Mouse (Mus musculus): ENCODE measurements around the gene Psmd7. TPM values are rescaled to one million over a fixed set of nuclear protein-coding genes. Genes with fewer than 3 reads are reported as not detected.
"Not testable (repeated sequence)": the region's sequence is repeated elsewhere in the genome, so short reads cannot be mapped to it uniquely, and the experiment has no call there.

The Psmd7 gene
- 321 and 323 TPM in 2 replicates for polyA plus RNA-seq (2014; fragmentation: Nextera tagmentation; extraction: Ambion mirVana)

DNA sequence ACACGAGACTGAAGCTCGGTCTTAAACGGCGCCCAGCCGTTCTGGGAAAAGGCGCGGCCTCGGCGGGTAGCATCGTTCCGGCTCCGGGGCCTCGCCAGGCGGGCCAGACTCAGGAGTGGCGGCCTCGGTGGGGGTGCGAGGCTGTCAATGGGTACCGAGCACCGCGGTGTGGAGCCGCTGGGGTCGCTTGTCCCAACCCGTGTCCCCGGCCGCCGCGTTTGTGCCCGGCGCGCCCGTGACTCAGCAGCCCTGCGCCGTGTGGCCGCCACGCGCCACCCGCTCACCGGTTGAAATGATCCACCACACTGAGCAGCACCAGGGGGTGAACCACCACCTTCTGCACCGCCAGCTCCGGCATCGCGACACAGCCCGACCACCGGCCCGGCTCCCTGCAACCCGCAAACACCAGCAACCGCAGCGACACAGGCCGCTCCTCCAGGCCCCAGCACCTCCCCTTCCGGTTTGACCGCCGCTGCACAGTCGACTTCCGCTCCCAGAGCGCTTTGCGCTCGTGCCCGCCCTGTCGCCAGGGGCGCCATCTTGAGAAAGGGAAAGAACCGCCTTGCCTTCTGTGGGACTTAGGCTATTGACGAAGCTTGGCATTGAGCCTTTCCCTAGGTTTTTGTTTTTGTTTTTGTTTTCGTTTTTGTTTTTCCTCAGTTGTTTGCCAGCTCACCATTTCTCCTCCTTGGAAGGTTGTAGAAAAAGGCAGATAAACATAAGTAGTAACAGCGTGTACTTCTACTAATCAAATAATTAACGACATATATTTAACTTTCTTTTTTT lies at the start of gene Psmd7:
Gene Psmd7, minus strand, starts transcription at position 470 of the 786 bp plus-strand sequence.
- ATAC-seq (ENCODE audit: low FRiP score) (peak; percentile 97), DNase-seq (ENCODE audit: low spot score) (peak; percentile 97)
- Histone ChIP-seq H3K4me1 (replicated peaks; ENCODE audit: control insufficient read depth, insufficient read depth, low read length) (no peaks in the 10 kb centered on the region), H3K4me2 (replicated peaks; ENCODE audit: low read depth, low read length) (peak within 1 kb of the TSS; percentile 78), H3K4me3 (ENCODE audit: low read depth, low read length) (peak within 1 kb of the TSS; percentile 86), H3K9me3 (ENCODE audit: control insufficient read depth, low read length) (no peaks in the 10 kb centered on the region), H3K27ac (ENCODE audit: low read depth, low read length) (peak within 1 kb of the TSS; percentile 72), H3K27me3 (ENCODE audit: control insufficient read depth, insufficient read depth, low read length) (no peaks in the 10 kb centered on the region), H3K9ac (ENCODE audit: low read depth, low read length) (peak within 1 kb of the TSS; percentile 92), H3K36me3 (ENCODE audit: control insufficient read depth, insufficient read depth, low read length) (peaks cover 6% of the 10 kb centered on the region)
- 2% methylated on average over 65 of the region's 65 CpGs for WGBS

DNA sequence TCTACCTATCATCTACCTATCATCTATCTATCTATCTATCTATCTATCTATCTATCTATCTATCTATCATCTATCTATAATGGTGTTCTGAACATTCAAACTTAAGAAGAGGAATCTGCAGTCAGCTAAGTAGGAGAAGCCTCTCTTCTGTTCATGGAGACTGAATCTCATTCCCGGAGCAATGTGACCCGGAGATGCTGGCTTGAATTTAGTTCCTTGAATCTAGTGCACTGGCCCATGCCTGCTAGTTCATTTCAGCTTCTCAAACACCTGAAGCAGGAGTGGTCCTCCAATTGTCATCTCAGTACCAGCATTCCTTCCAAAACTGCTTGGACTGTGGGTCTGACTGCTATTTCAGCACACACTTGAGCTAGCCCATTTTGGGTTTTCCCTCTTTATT lies 45.5 kb upstream of the Psmd7 start:
- WGBS = 94% methylated on average over 2 of the region's 2 CpGs
- H3K9ac ChIP-seq (ENCODE audit: low read depth, low read length) = no peak overlapping the region
- no peaks in the 10 kb centered on the region for H3K4me1 ChIP-seq (replicated peaks; ENCODE audit: control insufficient read depth, insufficient read depth, low read length)
- no peak overlapping the region for H3K27ac ChIP-seq (ENCODE audit: low read depth, low read length)
- ATAC-seq (ENCODE audit: low FRiP score) (no peak), DNase-seq (ENCODE audit: low spot score) (no peak)
- H3K27me3 ChIP-seq (ENCODE audit: control insufficient read depth, insufficient read depth, low read length) = no peaks in the 10 kb centered on the region
- no peaks in the 10 kb centered on the region for H3K36me3 ChIP-seq (ENCODE audit: control insufficient read depth, insufficient read depth, low read length)
- H3K9me3 ChIP-seq (ENCODE audit: control insufficient read depth, low read length) = no peaks in the 10 kb centered on the region
- no peak overlapping the region for H3K4me2 ChIP-seq (replicated peaks; ENCODE audit: low read depth, low read length)
- H3K4me3 ChIP-seq (ENCODE audit: low read depth, low read length) = no peak overlapping the region

DNA sequence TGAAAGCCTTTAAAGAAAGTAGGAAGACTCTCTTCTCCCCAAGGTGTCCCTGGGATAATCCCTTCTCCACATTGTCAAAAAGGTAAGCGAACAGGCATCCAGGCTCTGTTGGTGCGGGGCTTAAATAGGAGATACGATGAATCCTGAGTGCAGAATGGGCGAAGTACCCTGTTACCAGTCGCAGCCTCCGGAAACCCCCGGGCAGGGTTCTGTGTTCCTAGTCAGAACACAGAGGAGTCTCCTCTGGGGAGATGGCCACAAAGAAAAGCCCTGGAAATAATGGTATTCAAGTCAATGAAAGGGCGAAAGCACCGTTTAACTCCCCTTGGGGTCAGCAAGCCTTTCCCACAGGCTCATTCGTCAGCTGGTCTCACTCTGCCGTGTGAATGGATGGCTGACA lies 41.4 kb upstream of the Psmd7 start:
- H3K4me2 ChIP-seq (replicated peaks; ENCODE audit: low read depth, low read length) = no peak overlapping the region
- no peak for DNase-seq (ENCODE audit: low spot score)
- WGBS = 61% methylated on average over 11 of the region's 11 CpGs
- no peaks in the 10 kb centered on the region for H3K9me3 ChIP-seq (ENCODE audit: control insufficient read depth, low read length)
- no peaks in the 10 kb centered on the region for H3K27me3 ChIP-seq (ENCODE audit: control insufficient read depth, insufficient read depth, low read length)
- ATAC-seq (ENCODE audit: low FRiP score) = no peak
- H3K4me1 ChIP-seq (replicated peaks; ENCODE audit: control insufficient read depth, insufficient read depth, low read length) = no peaks in the 10 kb centered on the region
- no peaks in the 10 kb centered on the region for H3K36me3 ChIP-seq (ENCODE audit: control insufficient read depth, insufficient read depth, low read length)
- no peak overlapping the region for H3K9ac ChIP-seq (ENCODE audit: low read depth, low read length)
- no peak overlapping the region for H3K4me3 ChIP-seq (ENCODE audit: low read depth, low read length)
- H3K27ac ChIP-seq (ENCODE audit: low read depth, low read length) = no peak overlapping the region

DNA sequence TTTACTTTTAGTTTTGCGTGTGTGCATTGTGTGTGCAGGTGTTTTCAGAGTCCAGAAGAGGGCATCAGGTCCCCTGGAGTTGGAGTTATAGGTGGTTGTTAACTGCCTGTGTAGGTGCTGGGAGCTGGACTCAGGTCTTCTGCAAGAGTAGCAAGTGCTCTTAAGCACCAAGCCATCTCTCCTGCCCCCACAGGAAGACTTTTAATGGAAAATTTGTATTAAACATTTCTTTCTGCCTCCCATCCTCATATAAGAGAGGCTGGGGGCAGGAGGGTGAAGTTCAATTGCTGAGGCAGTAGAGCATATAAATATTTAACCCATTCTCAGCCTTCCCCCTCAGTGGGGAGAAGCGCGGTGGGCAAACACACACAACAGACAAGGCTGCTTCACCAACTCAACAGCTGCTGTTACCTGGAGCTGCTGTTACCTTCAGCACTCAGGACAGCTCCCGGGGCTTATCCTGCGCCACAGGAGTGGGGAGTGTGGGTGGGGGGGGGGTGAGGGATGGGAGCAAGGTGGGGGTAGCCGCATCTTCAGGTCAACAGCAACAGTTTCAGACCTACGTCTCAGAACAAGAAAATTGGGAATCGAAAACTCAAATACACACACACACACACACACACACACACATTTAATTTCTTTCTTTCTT lies 40.4 kb upstream of the Psmd7 start:
- 67% methylated on average over 8 of the region's 8 CpGs for whole genome bisulfite sequencing
- DNase-seq (ENCODE audit: low spot score) = no peak
- no peak overlapping the region for H3K4me2 ChIP-seq (replicated peaks; ENCODE audit: low read depth, low read length)

DNA sequence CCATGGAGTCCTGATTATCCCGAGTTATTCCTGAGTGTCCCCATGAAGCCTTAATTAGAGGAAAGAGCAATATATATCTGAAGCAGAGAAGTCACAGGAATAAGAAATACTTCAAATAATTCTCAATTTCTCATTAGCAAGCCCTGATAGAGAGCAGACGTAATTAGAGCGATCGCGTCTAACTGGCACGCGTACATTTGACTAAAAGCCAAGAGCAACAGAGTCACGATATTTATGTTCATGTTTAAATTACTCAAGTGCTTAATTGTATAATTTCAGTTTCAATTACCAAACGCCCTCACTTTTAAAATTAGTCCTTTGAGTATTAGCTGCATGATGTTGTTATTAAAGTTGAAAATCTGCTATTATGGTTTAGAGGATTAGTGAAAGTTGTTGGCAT lies 39.6 kb upstream of the Psmd7 start:
- 92% methylated on average over 9 of the region's 9 CpGs for WGBS
- H3K4me1 ChIP-seq (replicated peaks; ENCODE audit: control insufficient read depth, insufficient read depth, low read length) = no peaks in the 10 kb centered on the region
- H3K4me2 ChIP-seq (replicated peaks; ENCODE audit: low read depth, low read length) = no peak overlapping the region
- DNase-seq (ENCODE audit: low spot score) = no peak
- H3K4me3 ChIP-seq (ENCODE audit: low read depth, low read length) = no peak overlapping the region
- H3K9me3 ChIP-seq (ENCODE audit: control insufficient read depth, low read length) = no peaks in the 10 kb centered on the region
- H3K36me3 ChIP-seq (ENCODE audit: control insufficient read depth, insufficient read depth, low read length) = no peaks in the 10 kb centered on the region
- H3K9ac ChIP-seq (ENCODE audit: low read depth, low read length) = no peak overlapping the region
- H3K27ac ChIP-seq (ENCODE audit: low read depth, low read length) = no peak overlapping the region
- no peak for ATAC-seq (ENCODE audit: low FRiP score)
- H3K27me3 ChIP-seq (ENCODE audit: control insufficient read depth, insufficient read depth, low read length) = no peaks in the 10 kb centered on the region

More for the DNA sequence above, 40.4 kb upstream of the Psmd7 start:
- no peaks in the 10 kb centered on the region for H3K36me3 ChIP-seq (ENCODE audit: control insufficient read depth, insufficient read depth, low read length)
- no peak overlapping the region for H3K27ac ChIP-seq (ENCODE audit: low read depth, low read length)
- H3K4me1 ChIP-seq (replicated peaks; ENCODE audit: control insufficient read depth, insufficient read depth, low read length) = no peaks in the 10 kb centered on the region
- H3K4me3 ChIP-seq (ENCODE audit: low read depth, low read length) = no peak overlapping the region
- no peak overlapping the region for H3K9ac ChIP-seq (ENCODE audit: low read depth, low read length)
- H3K9me3 ChIP-seq (ENCODE audit: control insufficient read depth, low read length) = no peaks in the 10 kb centered on the region
- no peak for ATAC-seq (ENCODE audit: low FRiP score)
- H3K27me3 ChIP-seq (ENCODE audit: control insufficient read depth, insufficient read depth, low read length) = no peaks in the 10 kb centered on the region

DNA sequence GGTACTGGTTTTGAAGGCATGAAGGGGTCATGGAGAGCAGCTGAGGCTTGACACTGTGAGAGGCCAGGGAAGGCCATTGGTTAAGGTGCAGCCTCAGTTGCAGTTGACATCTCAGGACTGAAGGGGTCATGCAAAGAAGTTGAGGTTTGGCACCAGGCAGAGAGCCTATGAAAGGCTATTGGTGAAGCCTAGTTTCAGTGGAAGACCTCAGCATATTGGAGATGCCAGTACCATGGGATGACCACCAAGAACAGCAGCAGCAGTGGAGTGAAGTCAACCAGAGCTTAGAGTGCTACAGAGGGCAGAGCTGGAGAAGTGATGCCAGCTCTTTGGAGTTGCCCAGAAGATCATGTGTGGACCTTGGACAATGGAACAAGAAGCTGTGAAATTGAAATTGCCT lies 36.0 kb upstream of the Psmd7 start:
- H3K27me3 ChIP-seq (ENCODE audit: control insufficient read depth, insufficient read depth, low read length); H3K27ac ChIP-seq (ENCODE audit: low read depth, low read length); H3K4me2 ChIP-seq (replicated peaks; ENCODE audit: low read depth, low read length); H3K4me3 ChIP-seq (ENCODE audit: low read depth, low read length); H3K9me3 ChIP-seq (ENCODE audit: control insufficient read depth, low read length); H3K9ac ChIP-seq (ENCODE audit: low read depth, low read length); H3K36me3 ChIP-seq (ENCODE audit: control insufficient read depth, insufficient read depth, low read length); ATAC-seq (ENCODE audit: low FRiP score); H3K4me1 ChIP-seq (replicated peaks; ENCODE audit: control insufficient read depth, insufficient read depth, low read length); DNase-seq (ENCODE audit: low spot score): not testable (repeated sequence)

DNA sequence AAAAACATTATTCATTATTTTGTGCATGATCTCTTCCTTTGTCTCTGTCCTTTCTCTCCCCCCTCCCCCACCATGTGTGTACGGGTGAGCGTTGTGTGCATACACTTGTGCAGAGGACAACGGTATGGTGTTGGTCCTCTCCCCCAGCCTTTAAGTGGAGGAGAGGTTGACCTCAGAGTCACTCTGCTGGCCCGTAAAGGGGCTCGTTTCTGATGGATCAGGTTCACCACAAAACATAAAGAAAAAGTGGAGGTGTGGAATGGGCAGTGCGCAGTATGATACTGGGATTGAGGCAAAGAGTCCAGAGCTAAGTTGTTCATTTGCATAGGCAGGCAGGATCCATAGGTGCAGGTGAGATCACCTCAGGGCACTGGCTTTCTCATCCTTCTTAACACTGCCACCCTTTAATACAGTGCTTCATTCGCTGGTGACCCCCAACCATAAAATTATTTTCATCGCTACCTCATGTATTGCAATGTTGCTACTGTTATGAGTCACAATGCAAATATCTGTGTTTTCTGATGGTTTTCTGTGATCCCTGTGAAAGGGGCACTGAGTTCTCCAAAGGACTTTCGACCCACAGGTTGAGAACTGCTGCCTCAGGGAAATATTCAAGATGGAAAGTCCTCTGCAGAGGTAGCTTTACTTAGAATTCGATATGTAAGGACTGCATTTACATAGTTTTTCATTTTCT lies 33.8 kb upstream of the Psmd7 start:
- DNase-seq (ENCODE audit: low spot score) = no peak
- Histone ChIP-seq H3K36me3 (ENCODE audit: control insufficient read depth, insufficient read depth, low read length) (no peaks in the 10 kb centered on the region), H3K9me3 (ENCODE audit: control insufficient read depth, low read length) (no peaks in the 10 kb centered on the region), H3K27ac (ENCODE audit: low read depth, low read length) (no peak overlapping the region), H3K4me2 (replicated peaks; ENCODE audit: low read depth, low read length) (no peak overlapping the region), H3K4me1 (replicated peaks; ENCODE audit: control insufficient read depth, insufficient read depth, low read length) (no peaks in the 10 kb centered on the region), H3K27me3 (ENCODE audit: control insufficient read depth, insufficient read depth, low read length) (no peaks in the 10 kb centered on the region), H3K4me3 (ENCODE audit: low read depth, low read length) (no peak overlapping the region), H3K9ac (ENCODE audit: low read depth, low read length) (no peak overlapping the region)
- 86% methylated on average over 10 of the region's 10 CpGs for WGBS
- no peak for ATAC-seq (ENCODE audit: low FRiP score)

DNA sequence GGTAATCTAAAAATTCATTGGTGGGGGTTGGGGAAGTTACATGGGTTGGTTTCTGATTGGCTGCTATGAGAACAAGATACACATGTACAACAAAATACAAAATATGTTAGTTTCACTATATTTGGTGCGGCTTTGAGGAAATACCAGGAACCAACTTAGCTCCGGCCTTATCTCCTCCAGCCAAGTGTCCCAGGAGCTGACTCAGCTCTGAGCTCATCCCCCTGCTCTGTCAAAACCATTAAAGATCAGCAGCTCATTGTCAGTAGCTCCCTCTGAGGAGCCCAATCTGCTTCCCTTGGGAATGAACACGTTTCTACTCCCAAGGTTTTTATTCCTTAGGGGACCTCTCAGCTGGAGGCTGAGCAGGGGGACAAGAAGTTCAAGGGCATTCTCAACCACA lies 32.9 kb upstream of the Psmd7 start:
- no peaks in the 10 kb centered on the region for H3K4me1 ChIP-seq (replicated peaks; ENCODE audit: control insufficient read depth, insufficient read depth, low read length)
- no peak overlapping the region for H3K4me2 ChIP-seq (replicated peaks; ENCODE audit: low read depth, low read length)
- 66% methylated on average over 3 of the region's 3 CpGs for WGBS
- no peak overlapping the region for H3K27ac ChIP-seq (ENCODE audit: low read depth, low read length)
- no peak overlapping the region for H3K4me3 ChIP-seq (ENCODE audit: low read depth, low read length)
- H3K9me3 ChIP-seq (ENCODE audit: control insufficient read depth, low read length) = no peaks in the 10 kb centered on the region
- H3K9ac ChIP-seq (ENCODE audit: low read depth, low read length) = no peak overlapping the region
- ATAC-seq (ENCODE audit: low FRiP score) = no peak
- no peaks in the 10 kb centered on the region for H3K27me3 ChIP-seq (ENCODE audit: control insufficient read depth, insufficient read depth, low read length)
- DNase-seq (ENCODE audit: low spot score) = no peak
- no peaks in the 10 kb centered on the region for H3K36me3 ChIP-seq (ENCODE audit: control insufficient read depth, insufficient read depth, low read length)
